Mouse (Mus musculus): Measurements from ENCODE around the gene 4921504E06Rik.

DNA sequence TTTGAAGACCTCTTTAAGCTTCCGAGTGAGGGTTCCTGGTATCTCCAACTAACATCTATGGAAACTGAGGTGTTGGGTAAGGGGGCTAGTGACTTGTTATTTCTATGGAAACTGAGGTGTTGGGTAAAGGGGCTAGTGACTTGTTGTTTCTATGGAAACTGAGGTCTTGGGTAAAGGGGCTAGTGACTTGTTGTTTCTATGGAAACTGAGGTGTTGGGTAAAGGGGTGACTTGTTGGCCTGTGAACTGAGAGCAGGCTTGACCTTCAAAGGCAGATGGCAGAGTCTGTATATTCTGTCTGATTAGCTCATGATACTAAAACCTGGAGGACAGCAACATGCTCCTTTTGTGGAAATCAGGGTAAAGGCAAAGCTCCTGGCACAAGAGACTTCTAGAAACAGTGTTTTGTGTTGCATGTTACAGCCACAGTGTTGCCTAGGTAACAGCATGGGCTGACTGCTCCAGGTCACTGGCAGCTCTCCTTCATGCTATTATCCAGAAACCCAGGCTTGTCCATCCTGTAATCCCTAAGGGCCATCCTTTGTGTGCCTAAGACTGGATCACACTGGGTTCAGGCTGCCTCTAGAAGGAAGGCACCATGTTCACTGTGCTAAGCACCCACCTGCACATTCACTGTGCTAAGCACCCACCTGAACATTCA lies 133.9 kb downstream of the 4921504E06Rik start:
- no peak for TF ChIP-seq CTCF (IDR thresholded peaks at IDR 0.05; ENCODE audit: low read depth)
- TF ChIP-seq EP300 (IDR thresholded peaks at IDR 0.05; ENCODE audit: low read depth), result no peak

Data from heart, postnatal 0 days (tissue).